45 mouse cellular contexts compared by ENCODE assay signal in the genomic region with DNA sequence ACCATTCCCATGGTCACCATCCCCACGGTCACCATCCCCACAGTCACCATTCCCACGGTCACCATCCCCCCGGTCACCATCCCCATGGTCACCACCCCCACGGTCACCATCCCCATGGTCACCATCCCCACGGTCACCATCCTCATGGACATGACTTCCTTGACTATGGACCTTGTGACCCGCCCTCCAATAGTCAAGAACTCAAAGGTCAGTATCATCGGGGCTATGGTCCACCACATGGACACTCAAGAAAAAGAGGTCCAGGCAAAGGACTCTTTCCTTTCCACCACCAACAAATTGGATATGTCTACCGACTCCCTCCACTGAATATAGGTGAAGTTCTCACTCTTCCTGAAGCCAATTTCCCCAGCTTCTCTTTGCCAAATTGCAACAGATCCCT. TPM values are rescaled to one million over a fixed set of nuclear protein-coding genes. Genes with fewer than 3 reads are reported as not detected.
"Had no signal": no experiment of that assay in that cellular context is flagged by ENCODE, and none has a peak within 500 bp of the region (broad histone marks: within the 10 kb centered on the region; RNA-seq: fewer than 3 reads in every experiment).

No protein-coding gene starts in this region.

- H3K27me3 ChIP-seq: limb, embryonic 12.5 days; limb, embryonic 13.5 days; limb, embryonic 15.5 days; liver, embryonic 12.5 days; liver, embryonic 13.5 days; liver, embryonic 15.5 days; lung, embryonic 15.5 days; megakaryocyte, embryonic 14.5 days; midbrain, embryonic 12.5 days; midbrain, embryonic 13.5 days; midbrain, embryonic 15.5 days; neural tube, embryonic 12.5 days had no signal

- ATAC-seq: liver, embryonic 12.5 days; liver, postnatal 0 days; lung, postnatal 0 days; midbrain, embryonic 13.5 days; midbrain, embryonic 15.5 days; midbrain, embryonic 16.5 days had no signal

- H3K9ac ChIP-seq: limb, embryonic 12.5 days; limb, embryonic 13.5 days; limb, embryonic 15.5 days; liver, embryonic 12.5 days; liver, embryonic 13.5 days; liver, embryonic 14.5 days; liver, embryonic 15.5 days; liver, postnatal 0 days; lung, embryonic 14.5 days; lung, embryonic 15.5 days; midbrain, embryonic 12.5 days; midbrain, embryonic 13.5 days; midbrain, embryonic 15.5 days; neural tube, embryonic 12.5 days had no signal

- H3K27ac ChIP-seq: left cerebral cortex, adult 2 months; limb, embryonic 10.5 days; limb, embryonic 12.5 days; limb, embryonic 13.5 days; limb, embryonic 15.5 days; liver, embryonic 12.5 days; liver, embryonic 13.5 days; liver, embryonic 14.5 days; liver, embryonic 15.5 days; lung, embryonic 15.5 days; macrophage; midbrain, embryonic 10.5 days; midbrain, embryonic 12.5 days; midbrain, embryonic 13.5 days; midbrain, embryonic 15.5 days; neural tube, embryonic 12.5 days had no signal

- H3K4me3 ChIP-seq: left cerebral cortex, adult 2 months; limb, embryonic 10.5 days; limb, embryonic 12.5 days; limb, embryonic 13.5 days; limb, embryonic 15.5 days; liver, embryonic 12.5 days; liver, embryonic 13.5 days; liver, embryonic 15.5 days; lung, embryonic 15.5 days; megakaryocyte, embryonic 14.5 days; midbrain, embryonic 10.5 days; midbrain, embryonic 12.5 days; midbrain, embryonic 13.5 days; midbrain, embryonic 15.5 days; myocyte; neural tube, embryonic 12.5 days had no signal

- H3K4me1 ChIP-seq: limb, embryonic 10.5 days; limb, embryonic 12.5 days; limb, embryonic 13.5 days; limb, embryonic 15.5 days; liver, embryonic 12.5 days; liver, embryonic 13.5 days; liver, embryonic 15.5 days; lung, embryonic 15.5 days; megakaryocyte, embryonic 14.5 days; midbrain, embryonic 12.5 days; midbrain, embryonic 13.5 days; midbrain, embryonic 15.5 days; neural tube, embryonic 12.5 days had no signal

- H3K4me2 ChIP-seq: limb, embryonic 12.5 days; limb, embryonic 13.5 days; limb, embryonic 15.5 days; liver, embryonic 12.5 days; liver, embryonic 13.5 days; liver, embryonic 15.5 days; lung, embryonic 14.5 days; lung, embryonic 15.5 days; midbrain, embryonic 11.5 days; midbrain, embryonic 12.5 days; midbrain, embryonic 13.5 days; midbrain, embryonic 15.5 days; neural tube, embryonic 12.5 days had no signal

- H3K9me3 ChIP-seq: limb, embryonic 10.5 days; limb, embryonic 12.5 days; limb, embryonic 13.5 days; limb, embryonic 15.5 days; liver, embryonic 12.5 days; liver, embryonic 13.5 days; liver, embryonic 15.5 days; lung, embryonic 15.5 days; megakaryocyte, embryonic 14.5 days; midbrain, embryonic 10.5 days; midbrain, embryonic 12.5 days; midbrain, embryonic 13.5 days; midbrain, embryonic 15.5 days; neural tube, embryonic 12.5 days had no signal

- DNase-seq: left cerebral cortex, postnatal 4 days; liver; liver, embryonic 13.5 days; liver, postnatal 0 days; lung, adult 18-20 months; lung, adult 2 months; lung, embryonic 14.5 days; lung, postnatal 10 days; lung, postnatal 14 days; lung, postnatal 36 days; lung, postnatal 4 days; midbrain, embryonic 14.5 days had no signal

- H3K36me3 ChIP-seq: limb, embryonic 10.5 days; limb, embryonic 12.5 days; limb, embryonic 13.5 days; limb, embryonic 15.5 days; liver, embryonic 12.5 days; liver, embryonic 13.5 days; liver, embryonic 15.5 days; lung, embryonic 15.5 days; midbrain, embryonic 10.5 days; midbrain, embryonic 12.5 days; midbrain, embryonic 13.5 days; midbrain, embryonic 15.5 days; neural tube, embryonic 12.5 days had no signal

RNA-seq across cellular contexts. Expression of gene Hrg, which starts 10.2 kb away (rescaled TPM):
- total RNA-seq: left cerebral cortex, adult 2 months; left cerebral cortex, adult 8-10 months; left cerebral cortex, postnatal 10 days; left cerebral cortex, postnatal 14 days; left cerebral cortex, postnatal 25 days; left cerebral cortex, postnatal 36 days; left cerebral cortex, postnatal 4 days; megakaryocyte progenitor cell, adult 5-6 weeks; megakaryocyte, adult 5-6 weeks; megakaryocyte-erythroid progenitor cell, adult 5-6 weeks; midbrain, postnatal 0 days; monocyte, adult 5-6 weeks had no signal
- polyA plus RNA-seq: limb, embryonic 10.5 days; limb, embryonic 11.5 days; limb, embryonic 12.5 days; limb, embryonic 13.5 days; limb, embryonic 15.5 days; lung, embryonic 14.5 days; lung, embryonic 15.5 days; lung, embryonic 16.5 days; macrophage; midbrain, embryonic 11.5 days; midbrain, embryonic 13.5 days; midbrain, postnatal 0 days; myocyte; neural tube, embryonic 12.5 days had no signal

RNA-seq across cellular contexts. Expression of gene Fetub, which starts 42.9 kb away (rescaled TPM):
- total RNA-seq: left cerebral cortex, adult 2 months; left cerebral cortex, adult 8-10 months; left cerebral cortex, postnatal 14 days; left cerebral cortex, postnatal 25 days; left cerebral cortex, postnatal 36 days; left cerebral cortex, postnatal 4 days; megakaryocyte progenitor cell, adult 5-6 weeks; megakaryocyte, adult 5-6 weeks; megakaryocyte-erythroid progenitor cell, adult 5-6 weeks; midbrain, postnatal 0 days; monocyte, adult 5-6 weeks had no signal
- polyA plus RNA-seq: limb, embryonic 10.5 days; limb, embryonic 11.5 days; limb, embryonic 12.5 days; limb, embryonic 13.5 days; lung, embryonic 14.5 days; lung, embryonic 15.5 days; lung, embryonic 16.5 days; macrophage; midbrain, embryonic 10.5 days; midbrain, embryonic 11.5 days; midbrain, embryonic 12.5 days; midbrain, embryonic 13.5 days; midbrain, embryonic 14.5 days; midbrain, embryonic 15.5 days; midbrain, embryonic 16.5 days; neural tube, embryonic 11.5 days; neural tube, embryonic 12.5 days had no signal
